19 mouse cellular contexts compared by ENCODE assay signal in genomic region chr3:106221625-106222265, GRCm38 (mm10). TPM values are rescaled to one million over a fixed set of nuclear protein-coding genes. Genes with fewer than 3 reads are reported as not detected.
"Had no signal": no experiment of that assay in that cellular context is flagged by ENCODE, and none has a peak within 500 bp of the region (broad histone marks: within the 10 kb centered on the region; RNA-seq: fewer than 3 reads in every experiment).

No protein-coding gene starts in this region.

- H3K9ac ChIP-seq: kidney, embryonic 15.5 days; limb, embryonic 12.5 days; liver, embryonic 15.5 days; lung, embryonic 14.5 days had no signal

- H3K36me3 ChIP-seq: kidney, embryonic 15.5 days; limb, embryonic 12.5 days; liver, embryonic 15.5 days had no signal

- H3K27me3 ChIP-seq: kidney, embryonic 15.5 days; limb, embryonic 12.5 days; liver, embryonic 15.5 days; megakaryocyte, embryonic 14.5 days had no signal

- H3K27ac ChIP-seq: kidney, embryonic 15.5 days; limb, embryonic 12.5 days; liver, embryonic 15.5 days had no signal

- H3K4me2 ChIP-seq: kidney, embryonic 15.5 days; limb, embryonic 12.5 days; liver, embryonic 11.5 days; liver, embryonic 15.5 days; lung, embryonic 14.5 days; midbrain, embryonic 11.5 days had no signal

- H3K9me3 ChIP-seq: liver, embryonic 15.5 days; megakaryocyte, embryonic 14.5 days had no signal

- ATAC-seq: midbrain, embryonic 16.5 days had no signal

- H3K4me3 ChIP-seq: kidney, embryonic 15.5 days; limb, embryonic 12.5 days; liver, embryonic 15.5 days; megakaryocyte, embryonic 14.5 days had no signal

- DNase-seq: kidney, adult 18-20 months; kidney, postnatal 36 days; layer of hippocampus, adult 9-11 months; lung, embryonic 14.5 days; lung, postnatal 10 days; thymus, adult 18-20 months; thymus, postnatal 14 days had no signal

- H3K4me1 ChIP-seq: kidney, embryonic 15.5 days; limb, embryonic 12.5 days; liver, embryonic 15.5 days; megakaryocyte, embryonic 14.5 days had no signal

RNA-seq across cellular contexts. Expression of gene Chil4, which starts 2.4 kb away (rescaled TPM):
- total RNA-seq: layer of hippocampus, adult 18-20 months; left cerebral cortex, postnatal 36 days had no signal
- polyA plus RNA-seq: intestine, embryonic 14.5 days; limb, embryonic 12.5 days; liver, embryonic 11.5 days; liver, embryonic 15.5 days; lung, embryonic 14.5 days; midbrain, embryonic 11.5 days; midbrain, embryonic 16.5 days; neural tube, embryonic 14.5 days; stomach, embryonic 14.5 days had no signal

RNA-seq across cellular contexts. Expression of gene Chil3, which starts 54.4 kb away (rescaled TPM):
- total RNA-seq: layer of hippocampus, adult 18-20 months; left cerebral cortex, postnatal 36 days had no signal
- polyA plus RNA-seq: intestine, embryonic 14.5 days; limb, embryonic 12.5 days; liver, embryonic 11.5 days; lung, embryonic 14.5 days; midbrain, embryonic 11.5 days; midbrain, embryonic 16.5 days; neural tube, embryonic 14.5 days; stomach, embryonic 14.5 days had no signal
